Mouse (Mus musculus) lung, embryonic 15.5 days (tissue): ENCODE data around the gene Tango6. TPM values are rescaled to one million over a fixed set of nuclear protein-coding genes. Genes with fewer than 3 reads are reported as not detected.
"Not testable (repeated sequence)": the region's sequence is repeated elsewhere in the genome, so short reads cannot be mapped to it uniquely, and the experiment has no call there.

Experiments
- ATAC-seq: fragments of 200-750 bp; cut with Nextera tagmentation; 2 replicates; pipeline ENCODE4 v1.8.0; 2017; ENCODE audit warnings: moderate number of reproducible peaks, borderline replicate concordance; ENCODE audit not compliant: low FRiP score, low TSS enrichment; ENCODE audit errors: extremely low read depth
- H3K27ac ChIP-seq: fragments of 300-500 bp; sonication (generic); 2 replicates; pipeline ENCODE4 v1.5.1; 2015; ENCODE audit warnings: moderate library complexity, mild to moderate bottlenecking, inconsistent platforms
- H3K27me3 ChIP-seq: fragments of 300-500 bp; sonication (generic); 2 replicates; pipeline ENCODE4 v1.6.1; 2015; ENCODE audit warnings: inconsistent platforms
- H3K36me3 ChIP-seq: fragments of 300-500 bp; sonication (generic); 2 replicates; pipeline ENCODE4 v1.6.1; 2015; ENCODE audit warnings: inconsistent platforms
- H3K4me1 ChIP-seq: fragments of 300-500 bp; sonication (generic); 2 replicates; pipeline ENCODE4 v1.6.1; 2015; ENCODE audit warnings: inconsistent platforms
- H3K4me2 ChIP-seq: fragments of 300-500 bp; sonication (generic); 2 replicates; pipeline ENCODE4 v1.6.1; 2015; ENCODE audit warnings: inconsistent platforms, mild to moderate bottlenecking, moderate library complexity
- H3K4me3 ChIP-seq: fragments of 300-500 bp; sonication (generic); 2 replicates; pipeline ENCODE4 v1.5.1; 2015; ENCODE audit warnings: mild to moderate bottlenecking, inconsistent platforms
- H3K9ac ChIP-seq: fragments of 300-500 bp; sonication (generic); 2 replicates; pipeline ENCODE4 v1.6.1; 2015; ENCODE audit warnings: inconsistent platforms
- H3K9me3 ChIP-seq: fragments of 300-500 bp; sonication (generic); 2 replicates; pipeline ENCODE4 v1.6.1; 2016; ENCODE audit warnings: inconsistent platforms
- WGBS: fragments of 180-500 bp; shearing (Covaris S2); methylation state at CpG from one replicate; pipeline ENCODE4 v1.1.7; 2015; 5-methylcytosine and 5-hydroxymethylcytosine counted together
- polyA plus RNA-seq: library from polyadenylated mRNA; unstranded; fragments of >200 nt; fragmentation: Nextera tagmentation; extraction: Ambion mirVana; gene quantifications from 2 replicates; pipeline ENCODE4 v1.2.1, GENCODE M21; 2015

Gene Tango6
- polyA plus RNA-seq, 1 experiment from 2014 or later: 12.1 TPM

GRCm38 (mm10) chr8:106870537-106871327 is 187.9 kb downstream of the Tango6 start:
- H3K36me3 ChIP-seq: 0 out of 2 replicates have a peak, but pooled peaks cover 3% of the 10 kb centered on the region
- peak; percentile 47 for ATAC-seq
- peak overlapping the region; percentile 54 for H3K4me3 ChIP-seq
- peak overlapping the region; percentile 49 for H3K9ac ChIP-seq
- under 1% methylated on average over 63 of the region's 63 CpGs for WGBS
- H3K27me3 ChIP-seq: peaks cover 45% of the 10 kb centered on the region
- H3K4me2 ChIP-seq: peak overlapping the region; percentile 97
- no peak overlapping the region for H3K27ac ChIP-seq
- H3K9me3 ChIP-seq: no peaks in the 10 kb centered on the region
- H3K4me1 ChIP-seq: peaks cover 31% of the 10 kb centered on the region

- 2% methylated on average over 15 of the region's 15 CpGs for whole genome bisulfite sequencing
- H3K9ac ChIP-seq: peak overlapping the region; percentile 49
- H3K4me3 ChIP-seq: peak overlapping the region; percentile 54
- H3K4me2 ChIP-seq: peak overlapping the region; percentile 97
- H3K27ac ChIP-seq: no peak overlapping the region
- H3K9me3 ChIP-seq: no peaks in the 10 kb centered on the region
- peak; percentile 16; the same call in 1 of the 2 replicates for ATAC-seq
- peaks cover 31% of the 10 kb centered on the region for H3K4me1 ChIP-seq
- peaks cover 45% of the 10 kb centered on the region for H3K27me3 ChIP-seq
- H3K36me3 ChIP-seq: 0 out of 2 replicates have a peak, but pooled peaks cover 3% of the 10 kb centered on the region
These were observed 188.6 kb downstream of the Tango6 start for GRCm38 (mm10) chr8:106871328-106871926.

- Histone ChIP-seq H3K27ac (no peak overlapping the region), H3K4me2 (peak overlapping the region; percentile 97), H3K4me1 (peaks cover 31% of the 10 kb centered on the region), H3K9ac (peak overlapping the region; percentile 15; the same call in 1 of the 2 replicates), H3K36me3 (peaks cover 7% of the 10 kb centered on the region; the same call in 1 of the 2 replicates), H3K27me3 (peaks cover 45% of the 10 kb centered on the region), H3K4me3 (peak overlapping the region; percentile 54), H3K9me3 (no peaks in the 10 kb centered on the region)
- peak; percentile 57; the same call in 1 of the 2 replicates for ATAC-seq
- WGBS: 0% methylated on average over 22 of the region's 22 CpGs
These were observed 189.1 kb downstream of the Tango6 start for GRCm38 (mm10) chr8:106871931-106872371.

GRCm38 (mm10) chr8:106872454-106873034 is 189.7 kb downstream of the Tango6 start:
- no peak for ATAC-seq
- WGBS: 15% methylated on average over 8 of the region's 8 CpGs
- H3K9ac ChIP-seq: peak overlapping the region; percentile 15; the same call in 1 of the 2 replicates
- no peaks in the 10 kb centered on the region for H3K9me3 ChIP-seq
- H3K36me3 ChIP-seq: peaks cover 11% of the 10 kb centered on the region
- H3K4me1 ChIP-seq: peaks cover 31% of the 10 kb centered on the region
- no peak overlapping the region for H3K27ac ChIP-seq
- peak overlapping the region; percentile 54 for H3K4me3 ChIP-seq
- peaks cover 42% of the 10 kb centered on the region for H3K27me3 ChIP-seq
- H3K4me2 ChIP-seq: peak overlapping the region; percentile 97

GRCm38 (mm10) chr8:106880121-106880707 is 197.3 kb downstream of the Tango6 start:
- Histone ChIP-seq H3K27ac (no peak overlapping the region), H3K36me3 (peaks cover 77% of the 10 kb centered on the region)
- WGBS: 62% methylated on average over 8 of the region's 8 CpGs

GRCm38 (mm10) chr8:106884094-106884493 is 201.2 kb downstream of the Tango6 start:
- H3K27ac ChIP-seq, H3K9ac ChIP-seq, H3K4me2 ChIP-seq, ATAC-seq, H3K9me3 ChIP-seq, H3K27me3 ChIP-seq, H3K4me3 ChIP-seq, H3K4me1 ChIP-seq: not testable (repeated sequence)
- H3K36me3 ChIP-seq: peaks cover 72% of the 10 kb centered on the region
- 95% methylated on average over 11 of the region's 11 CpGs for WGBS

More at GRCm38 (mm10) chr8:106880121-106880707, 197.3 kb downstream of the Tango6 start:
- no peak overlapping the region for H3K9ac ChIP-seq
- no peak overlapping the region for H3K4me3 ChIP-seq
- H3K4me1 ChIP-seq: no peaks in the 10 kb centered on the region
- no peak overlapping the region for H3K4me2 ChIP-seq
- no peaks in the 10 kb centered on the region for H3K9me3 ChIP-seq
- no peak for ATAC-seq
- no peaks in the 10 kb centered on the region for H3K27me3 ChIP-seq

- H3K9me3 ChIP-seq, H3K4me1 ChIP-seq, H3K27me3 ChIP-seq, ATAC-seq, H3K9ac ChIP-seq, H3K4me2 ChIP-seq, H3K4me3 ChIP-seq, H3K27ac ChIP-seq: not testable (repeated sequence)
- 85% methylated on average over 4 of the region's 4 CpGs for WGBS
- peaks cover 65% of the 10 kb centered on the region for H3K36me3 ChIP-seq
These were observed 202.0 kb downstream of the Tango6 start for GRCm38 (mm10) chr8:106884826-106885400.

GRCm38 (mm10) chr8:106887336-106888189 is 204.7 kb downstream of the Tango6 start:
- WGBS: 41% methylated on average over 5 of the region's 5 CpGs
- peaks cover 26% of the 10 kb centered on the region for H3K4me1 ChIP-seq
- no peak for ATAC-seq
- no peaks in the 10 kb centered on the region for H3K27me3 ChIP-seq
- no peak overlapping the region for H3K4me3 ChIP-seq
- H3K36me3 ChIP-seq: peaks cover 42% of the 10 kb centered on the region
- H3K27ac ChIP-seq: no peak overlapping the region
- no peak overlapping the region for H3K4me2 ChIP-seq
- H3K9me3 ChIP-seq: no peaks in the 10 kb centered on the region
- H3K9ac ChIP-seq: no peak overlapping the region

- peaks cover 30% of the 10 kb centered on the region for H3K36me3 ChIP-seq
- ATAC-seq: no peak
- H3K27ac ChIP-seq: no peak overlapping the region
- no peaks in the 10 kb centered on the region for H3K27me3 ChIP-seq
- peaks cover 26% of the 10 kb centered on the region for H3K4me1 ChIP-seq
- H3K4me2 ChIP-seq: no peak overlapping the region
- H3K9ac ChIP-seq: no peak overlapping the region
- WGBS: 80% methylated on average over 3 of the region's 3 CpGs
- H3K9me3 ChIP-seq: no peaks in the 10 kb centered on the region
- H3K4me3 ChIP-seq: no peak overlapping the region
These were observed 205.9 kb downstream of the Tango6 start for GRCm38 (mm10) chr8:106888803-106889202.

GRCm38 (mm10) chr8:106892210-106892805 is 209.4 kb downstream of the Tango6 start:
- peak overlapping the region; percentile 65 for H3K4me2 ChIP-seq
- H3K9me3 ChIP-seq: no peaks in the 10 kb centered on the region
- WGBS: under 1% methylated on average over 15 of the region's 15 CpGs
- peak; percentile 24; the same call in 1 of the 2 replicates for ATAC-seq
- H3K36me3 ChIP-seq: peaks cover 19% of the 10 kb centered on the region
- peak overlapping the region; percentile 96 for H3K27ac ChIP-seq
- peak overlapping the region; percentile 87 for H3K4me3 ChIP-seq
- H3K4me1 ChIP-seq: peaks cover 38% of the 10 kb centered on the region
- peak overlapping the region; percentile 87 for H3K9ac ChIP-seq
- H3K27me3 ChIP-seq: no peaks in the 10 kb centered on the region
